Mouse (Mus musculus): ENCODE data around the gene Prlh.

The Prlh gene

DNA sequence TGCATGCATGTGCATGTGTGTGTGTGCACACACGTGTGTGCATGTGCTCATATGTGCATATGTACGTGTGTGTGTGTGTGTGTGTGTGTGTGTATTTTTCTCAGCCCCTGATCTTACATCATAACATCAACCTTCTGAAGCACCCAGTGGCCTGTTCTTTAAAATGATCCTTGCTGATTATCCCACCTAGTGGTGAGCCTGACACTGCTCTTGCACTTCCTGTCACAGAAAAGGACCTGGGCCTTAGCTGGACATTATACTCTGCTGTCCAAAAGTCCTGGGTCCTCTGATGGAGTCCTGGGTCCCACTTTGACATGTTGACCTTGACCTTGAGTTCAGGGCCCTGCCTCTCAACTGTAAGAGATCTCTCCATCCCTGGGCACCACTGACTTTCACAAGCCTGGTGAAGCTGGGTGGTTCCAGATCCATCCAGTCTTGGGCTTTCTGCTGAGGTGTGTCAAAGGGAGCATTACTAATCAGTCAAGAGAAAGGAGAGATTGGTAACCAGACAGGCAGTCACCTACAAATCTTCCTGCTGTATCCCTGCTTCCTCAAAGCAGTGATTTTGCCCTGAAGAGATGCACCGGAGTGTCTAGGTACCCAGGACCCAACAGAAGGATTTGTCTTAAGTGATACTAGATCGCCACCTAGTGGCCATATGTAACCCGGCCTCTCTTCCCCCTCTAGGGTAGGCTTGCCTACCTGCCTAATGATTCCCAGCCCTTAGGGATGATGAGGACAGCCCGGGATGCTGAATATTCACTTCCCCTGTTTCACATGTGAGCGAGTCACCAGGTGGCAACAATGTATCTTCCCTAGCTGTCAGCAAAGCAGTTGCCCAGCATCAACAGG, 3.6 kb downstream of the Prlh start:
- DNase-seq, result peak; percentile 89

GRCm38 (mm10) chr1:90962526-90962925, 9.6 kb downstream of the Prlh start:
- DNase-seq, result no peak

- DNase-seq, result no peak
Measured at GRCm38 (mm10) chr1:90962994-90963393, 10.1 kb downstream of the Prlh start.

DNA sequence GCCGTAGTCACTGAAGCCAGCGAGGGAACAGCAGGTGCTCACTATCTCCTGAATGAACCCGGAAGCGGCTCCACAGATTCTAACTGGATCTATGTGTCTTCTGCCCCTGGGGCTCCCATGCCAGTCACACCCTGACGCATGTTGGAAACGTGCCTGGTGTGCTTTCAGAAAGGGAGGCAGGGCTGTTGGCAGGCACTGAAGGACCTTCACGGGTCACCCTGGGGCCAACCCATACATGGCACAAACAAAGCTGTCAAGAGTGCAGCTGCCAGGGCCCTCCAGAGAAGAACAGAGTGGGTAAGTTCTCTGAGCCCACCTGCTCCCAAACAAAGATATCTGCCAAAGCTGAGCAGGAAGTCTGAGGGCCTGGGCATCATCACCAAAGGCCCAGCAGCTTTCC, 14.7 kb downstream of the Prlh start:
- DNase-seq, result no peak

DNA sequence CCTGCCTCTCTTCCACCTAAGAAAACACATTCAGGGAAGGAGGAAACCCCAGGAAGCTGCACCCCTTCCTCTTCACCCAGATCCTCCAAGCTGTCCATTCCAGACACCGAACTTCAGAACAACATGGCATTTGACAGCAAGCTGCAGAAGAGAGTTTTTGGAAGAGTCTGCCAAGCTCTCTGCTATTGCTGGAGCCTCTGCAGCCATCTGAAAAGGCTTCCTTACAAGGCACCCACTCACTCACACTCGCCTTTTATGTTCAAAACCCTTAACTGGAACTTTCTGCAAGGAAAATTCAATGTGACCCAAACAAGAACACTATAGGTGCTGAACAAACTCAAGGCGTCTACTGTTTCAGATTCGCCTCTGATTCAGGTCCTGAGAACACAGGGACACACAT, 15.7 kb downstream of the Prlh start:
- DNase-seq, result no peak

- DNase-seq, result no peak
Measured at GRCm38 (mm10) chr1:90969347-90969784, 16.5 kb downstream of the Prlh start, which contains the start of gene Rab17. Gene Rab17 (minus strand): TSS chr1:90969661.

- DNase-seq, result no peak
Measured at GRCm38 (mm10) chr1:90969881-90970390, 17.0 kb downstream of the Prlh start.

- DNase-seq, result peak; percentile 91
Measured at GRCm38 (mm10) chr1:90972911-90973573, 20.1 kb downstream of the Prlh start.

- no peak for DNase-seq
Measured at GRCm38 (mm10) chr1:90973574-90973911, 20.6 kb downstream of the Prlh start.

GRCm38 (mm10) chr1:90974906-90975649, 22.2 kb downstream of the Prlh start:
- peak; percentile 85 for DNase-seq

DNA sequence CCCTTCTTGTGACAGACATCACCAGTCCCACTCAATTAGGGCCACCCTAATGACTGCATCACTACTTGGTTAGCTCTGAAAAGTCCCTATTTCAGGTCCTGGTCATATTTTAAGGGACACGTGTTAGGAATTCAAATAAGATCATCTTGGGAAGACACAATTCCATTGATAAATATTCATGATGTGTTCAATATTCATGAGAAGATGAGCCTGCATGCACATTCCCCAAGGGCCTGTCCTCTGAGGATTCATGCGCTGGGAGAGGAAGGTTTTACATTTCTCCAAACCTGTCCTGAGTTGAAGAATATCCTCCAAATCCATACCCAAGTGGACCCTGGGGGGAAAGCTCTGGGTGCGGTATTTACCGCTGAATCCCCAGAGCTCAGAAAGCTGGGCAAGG, 23.1 kb downstream of the Prlh start:
- peak; percentile 39 for DNase-seq

- DNase-seq, result no peak
Measured at GRCm38 (mm10) chr1:90980638-90981330, 27.9 kb downstream of the Prlh start.

DNA sequence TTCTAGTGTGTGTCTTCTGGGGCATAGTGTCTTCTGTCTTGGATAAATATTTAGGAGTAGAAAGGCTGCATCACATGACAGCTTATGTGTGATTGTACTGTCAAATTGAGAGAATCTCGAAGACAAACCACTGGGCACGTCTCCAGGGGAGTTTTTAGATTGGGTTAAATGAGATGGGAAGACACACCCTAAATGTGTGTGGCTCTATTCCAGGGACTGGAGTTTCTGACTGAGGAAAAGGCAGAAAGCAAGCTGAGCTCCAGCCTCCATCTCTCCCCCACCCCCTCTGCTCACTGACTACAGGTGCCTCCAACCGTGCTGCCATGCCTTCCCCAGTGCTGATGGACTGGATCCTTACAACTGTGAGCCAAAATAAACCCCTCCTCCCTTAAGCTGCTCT, 28.4 kb downstream of the Prlh start:
- no peak for DNase-seq

- no peak for DNase-seq
Measured at GRCm38 (mm10) chr1:90995916-90996315, 43.0 kb downstream of the Prlh start.

GRCm38 (mm10) chr1:90997136-90997535, 44.2 kb downstream of the Prlh start:
- DNase-seq, result no peak

DNA sequence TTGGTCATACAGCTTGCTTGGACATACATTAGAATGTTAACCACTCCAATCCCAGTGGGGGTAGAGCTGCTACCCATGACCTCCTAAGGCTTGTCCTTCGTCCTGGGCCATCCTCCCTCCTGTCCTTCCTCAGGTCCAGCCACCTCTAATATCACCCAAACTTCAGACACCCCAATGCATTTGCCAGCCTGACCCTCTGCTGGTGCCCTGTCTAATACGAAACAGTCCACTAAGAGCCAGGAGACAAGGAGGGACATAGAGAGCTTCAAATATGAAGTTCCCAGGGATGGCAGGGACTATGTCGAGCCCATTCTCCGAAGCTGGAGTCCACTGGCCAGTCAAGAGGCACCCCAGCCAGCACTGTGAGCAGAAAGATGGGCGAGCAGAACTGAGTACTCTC, 44.7 kb downstream of the Prlh start:
- DNase-seq, result no peak

- DNase-seq, result peak; percentile 82
Measured at GRCm38 (mm10) chr1:90998268-90998890, 45.5 kb downstream of the Prlh start, which contains the start of gene Lrrfip1. Gene Lrrfip1 (plus strand): TSS chr1:90998737.

GRCm38 (mm10) chr1:90998891-90999611, 46.1 kb downstream of the Prlh start:
- peak; percentile 68 for DNase-seq

- DNase-seq, result no peak
Measured at GRCm38 (mm10) chr1:90999911-91000601, 47.1 kb downstream of the Prlh start.

DNA sequence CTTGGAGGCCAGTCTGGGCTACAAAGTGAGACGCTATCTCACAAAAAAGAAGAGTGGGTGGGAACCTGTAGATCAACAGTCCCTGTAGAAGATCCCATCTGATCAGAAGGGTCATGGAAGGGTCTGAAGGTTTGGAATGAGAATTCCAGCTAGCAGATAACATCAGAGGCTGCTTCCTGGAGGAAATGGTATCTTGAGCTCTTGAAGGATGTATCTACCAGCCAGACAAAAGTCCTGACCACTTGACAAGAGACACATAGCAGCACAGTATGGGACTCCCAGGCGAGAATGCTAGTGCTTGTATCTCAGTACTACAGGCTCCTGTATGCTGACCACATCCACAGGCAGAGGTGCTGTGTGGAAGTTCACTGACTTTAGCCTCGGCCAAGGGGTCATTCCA, 48.2 kb downstream of the Prlh start:
- no peak for DNase-seq
